Mouse (Mus musculus) erythroblast, embryonic 14.5 days (primary cell): ENCODE data around the gene Gm12253. TPM values are rescaled to one million over a fixed set of nuclear protein-coding genes. Genes with fewer than 3 reads are reported as not detected.

Experiments used
- H3K27me3 ChIP-seq: 2 replicates; pipeline ENCODE4 v1.6.1; 2012; ENCODE audit warnings: inconsistent platforms; ENCODE audit not compliant: control insufficient read depth
- H3K36me3 ChIP-seq: 2 replicates; pipeline ENCODE4 v1.6.1; 2012; ENCODE audit warnings: mild to moderate bottlenecking, inconsistent platforms; ENCODE audit not compliant: control insufficient read depth
- H3K4me1 ChIP-seq: 2 replicates; pipeline ENCODE4 v1.6.1; 2012; ENCODE audit warnings: inconsistent platforms; ENCODE audit not compliant: control insufficient read depth
- H3K4me3 ChIP-seq: replicated peaks from 2 replicates; pipeline ENCODE3; 2012; ENCODE audit warnings: moderate library complexity, mild to moderate bottlenecking, inconsistent platforms
- H3K9me3 ChIP-seq: 2 replicates; pipeline ENCODE4 v1.6.1; 2012; ENCODE audit warnings: low read length, inconsistent platforms, mixed read lengths; ENCODE audit not compliant: control insufficient read depth
- GATA1 ChIP-seq: IDR thresholded peaks from 2 replicates; pipeline ENCODE4 v1.6.1; 2012; ENCODE audit warnings: low read length, inconsistent platforms, mixed read lengths
- TAL1 ChIP-seq: IDR thresholded peaks from 3 replicates; pipeline ENCODE4 v1.6.1; 2012; ENCODE audit warnings: low read length, inconsistent platforms, mixed read lengths
- polyA plus RNA-seq: library from polyadenylated mRNA; stranded (reverse); fragments of >175 nt; gene quantifications from 2 replicates; pipeline ENCODE4 v1.2.3, GENCODE M21; 2012

Gene Gm12253
- not detected in 2 replicates for polyA plus RNA-seq

DNA sequence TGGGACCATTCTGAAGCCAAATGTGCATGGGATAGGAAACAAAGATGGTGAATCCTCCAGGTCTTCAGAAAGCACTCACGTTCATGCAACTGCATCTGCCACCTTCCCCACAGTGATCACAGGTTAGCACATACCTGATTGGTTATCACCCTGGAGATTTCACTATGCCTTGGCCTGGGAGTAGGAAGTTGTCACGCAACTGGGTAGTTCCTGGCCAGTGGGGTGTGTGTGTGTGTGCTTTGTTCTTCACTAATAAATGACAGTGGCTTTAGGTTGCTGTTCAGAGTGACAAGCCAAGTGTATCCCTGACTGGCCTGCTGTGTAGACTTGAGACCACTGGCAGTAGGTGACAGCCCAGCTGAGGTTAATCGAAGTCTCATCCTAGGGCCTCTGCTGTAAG, at the start of gene Gm12253:
Gm12253 (plus strand) TSS at position 301 of the 400 bp plus-strand sequence.
- TF ChIP-seq TAL1 (no peak), GATA1 (no peak)
- no peak within 1 kb of the TSS for H3K4me3 ChIP-seq

DNA sequence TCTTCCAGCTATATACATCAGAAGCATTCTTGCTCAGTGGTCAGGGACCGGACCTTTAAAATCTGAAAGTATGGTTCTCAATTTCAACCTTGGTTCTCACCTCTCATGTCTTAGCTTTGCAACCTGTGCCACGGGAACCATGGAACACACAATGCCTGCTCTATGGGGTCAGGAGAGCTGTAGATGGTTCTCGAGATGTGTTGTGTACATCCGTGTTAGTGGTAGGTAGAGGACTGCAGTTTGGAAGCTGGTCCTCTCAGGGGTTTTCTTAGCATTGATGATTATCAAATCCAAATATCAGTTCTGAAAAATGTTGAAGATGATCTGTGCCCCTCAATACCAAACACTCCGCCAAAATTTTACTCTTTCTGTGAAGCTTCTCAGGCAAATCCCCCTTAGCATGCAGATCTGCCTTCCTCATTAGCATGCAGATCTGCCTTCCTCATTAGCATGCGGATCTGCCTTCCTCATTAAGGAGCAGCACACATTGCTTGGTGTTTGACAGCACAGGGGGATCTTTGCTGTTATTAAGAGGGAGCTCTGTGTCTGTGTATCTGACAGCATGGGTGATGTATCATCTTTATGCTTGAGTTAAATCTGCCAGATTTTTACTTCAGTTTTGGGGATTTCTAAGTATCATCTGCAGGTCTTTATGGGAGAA, 32.2 kb upstream of the Gm12253 start:
- Histone ChIP-seq H3K9me3 (no peaks in the 10 kb centered on the region), H3K27me3 (peaks cover 2% of the 10 kb centered on the region; the same call in 1 of the 2 replicates), H3K36me3 (no peaks in the 10 kb centered on the region), H3K4me1 (peaks cover 2% of the 10 kb centered on the region; the same call in 1 of the 2 replicates), H3K4me3 (no peak overlapping the region)
- no peak for TF ChIP-seq GATA1
- TF ChIP-seq TAL1: no peak

More for the DNA sequence above, at the start of gene Gm12253:
- Histone ChIP-seq H3K4me1 (no peaks in the 10 kb centered on the region), H3K36me3 (no peaks in the 10 kb centered on the region), H3K9me3 (no peaks in the 10 kb centered on the region), H3K27me3 (peaks cover 2% of the 10 kb centered on the region; the same call in 1 of the 2 replicates)

DNA sequence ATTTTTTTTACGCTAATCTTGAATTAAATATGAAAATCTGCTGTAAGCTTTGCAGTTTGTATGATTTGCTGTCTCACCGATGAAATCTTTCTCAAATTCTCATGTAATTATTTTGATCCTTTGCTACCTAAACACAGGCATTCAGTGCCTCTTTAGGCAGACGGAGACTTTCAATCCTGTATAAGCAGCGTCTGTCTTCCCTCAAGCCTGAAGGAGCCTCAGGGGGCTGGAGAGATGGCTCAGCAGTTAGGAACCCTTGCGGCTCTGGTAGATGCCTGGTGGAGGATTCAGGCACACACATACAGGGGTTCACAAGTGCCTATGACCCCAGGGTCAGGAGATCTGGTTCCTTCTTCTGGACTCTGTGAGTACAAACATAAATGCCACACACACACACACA, 31.7 kb upstream of the Gm12253 start:
- Histone ChIP-seq H3K9me3 (no peaks in the 10 kb centered on the region), H3K4me3 (no peak overlapping the region), H3K27me3 (peaks cover 2% of the 10 kb centered on the region; the same call in 1 of the 2 replicates), H3K36me3 (no peaks in the 10 kb centered on the region), H3K4me1 (peaks cover 2% of the 10 kb centered on the region; the same call in 1 of the 2 replicates)
- TF ChIP-seq GATA1: no peak
- TF ChIP-seq TAL1: no peak

DNA sequence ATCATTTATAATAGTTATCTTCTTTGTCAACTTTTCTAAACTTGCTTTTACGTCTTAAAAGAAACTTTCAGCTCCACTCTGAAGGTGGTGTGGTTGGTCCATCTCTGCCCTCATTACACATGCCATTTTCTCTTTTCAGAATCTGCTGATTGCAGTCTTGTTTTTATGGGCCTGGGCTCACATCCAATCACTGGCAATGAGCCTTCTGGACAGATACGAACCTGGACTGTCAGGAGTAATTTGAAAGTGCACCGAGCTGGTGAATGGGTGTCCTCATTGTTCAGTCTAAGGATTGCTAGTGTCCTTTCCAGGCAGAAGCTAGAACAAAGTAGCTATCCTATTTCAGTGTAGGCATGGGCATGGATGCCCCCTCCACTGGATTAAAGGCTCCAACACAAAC, 24.3 kb upstream of the Gm12253 start:
- TF ChIP-seq GATA1 (no peak), TAL1 (no peak)
- Histone ChIP-seq H3K36me3 (no peaks in the 10 kb centered on the region), H3K27me3 (no peaks in the 10 kb centered on the region), H3K9me3 (no peaks in the 10 kb centered on the region), H3K4me3 (no peak overlapping the region), H3K4me1 (no peaks in the 10 kb centered on the region)

DNA sequence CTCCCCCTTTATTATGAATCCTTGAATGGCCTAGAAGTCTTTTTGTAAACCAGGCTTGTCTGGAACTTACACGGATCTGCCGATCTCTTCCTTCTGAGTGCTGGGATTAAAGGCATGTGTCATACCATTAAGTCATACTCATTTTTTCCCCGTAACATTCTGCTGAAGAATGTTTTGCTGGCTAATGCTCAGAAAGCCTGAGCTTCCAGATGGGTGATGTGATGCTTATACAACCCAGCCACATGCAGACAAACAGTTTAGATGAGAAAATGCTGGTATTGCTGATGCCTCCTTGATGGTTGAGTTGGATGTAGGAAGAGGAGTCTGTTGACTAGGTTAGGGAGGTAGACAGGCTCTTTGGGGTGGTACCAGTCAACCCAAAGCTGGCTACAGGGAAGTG, 14.0 kb upstream of the Gm12253 start:
- no peaks in the 10 kb centered on the region for H3K4me1 ChIP-seq
- H3K4me3 ChIP-seq: no peak overlapping the region
- H3K9me3 ChIP-seq: no peaks in the 10 kb centered on the region
- H3K36me3 ChIP-seq: no peaks in the 10 kb centered on the region
- no peak for TF ChIP-seq TAL1
- no peak for TF ChIP-seq GATA1
- no peaks in the 10 kb centered on the region; the same call in 1 of the 2 replicates for H3K27me3 ChIP-seq

- H3K9me3 ChIP-seq: no peaks in the 10 kb centered on the region
- H3K4me3 ChIP-seq: no peak within 1 kb of the TSS
- no peaks in the 10 kb centered on the region for H3K4me1 ChIP-seq
- no peaks in the 10 kb centered on the region; the same call in none of the 2 replicates for H3K27me3 ChIP-seq
- no peaks in the 10 kb centered on the region for H3K36me3 ChIP-seq
- TF ChIP-seq TAL1 (no peak), GATA1 (no peak)
Observed at GRCm38 (mm10) chr11:58420815-58421214, 11.5 kb upstream of the Gm12253 start, which contains the start of gene 1810065E05Rik. Gene 1810065E05Rik (plus strand): TSS chr11:58421111.

GRCm38 (mm10) chr11:58437866-58438265, 5.5 kb downstream of the Gm12253 start:
- Histone ChIP-seq H3K36me3 (no peaks in the 10 kb centered on the region), H3K9me3 (no peaks in the 10 kb centered on the region), H3K4me1 (no peaks in the 10 kb centered on the region), H3K27me3 (peaks cover 3% of the 10 kb centered on the region; the same call in 1 of the 2 replicates), H3K4me3 (no peak overlapping the region)
- TF ChIP-seq TAL1 (no peak), GATA1 (no peak)

DNA sequence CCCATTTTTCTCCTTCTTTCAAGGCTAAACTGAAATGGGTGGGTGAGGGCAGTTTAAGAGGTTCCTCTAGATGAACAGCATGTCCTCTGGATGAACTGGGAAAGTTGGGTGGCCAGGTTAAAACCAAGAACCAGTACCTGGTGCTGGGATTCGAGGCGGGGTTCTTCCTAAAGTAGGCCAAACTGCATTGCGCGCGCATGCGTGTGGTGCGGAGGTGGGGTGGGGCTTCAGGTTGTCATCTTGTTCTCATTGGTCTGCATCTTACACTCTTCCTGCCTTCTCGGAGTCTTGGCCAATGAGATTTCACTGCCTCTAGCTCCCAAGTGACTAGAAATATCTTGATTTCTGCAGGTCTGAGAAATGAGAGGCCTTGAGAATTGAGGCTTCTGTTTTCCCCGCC, 20.4 kb downstream of the Gm12253 start, which contains the start of gene Lypd9:
Lypd9 (minus strand) TSS at position 165 of the 400 bp plus-strand sequence.
- H3K4me3 ChIP-seq: no peak within 1 kb of the TSS
- no peaks in the 10 kb centered on the region for H3K36me3 ChIP-seq
- TF ChIP-seq GATA1 (no peak), TAL1 (no peak)
- no peaks in the 10 kb centered on the region for H3K4me1 ChIP-seq
- no peaks in the 10 kb centered on the region for H3K9me3 ChIP-seq
- H3K27me3 ChIP-seq: no peaks in the 10 kb centered on the region

DNA sequence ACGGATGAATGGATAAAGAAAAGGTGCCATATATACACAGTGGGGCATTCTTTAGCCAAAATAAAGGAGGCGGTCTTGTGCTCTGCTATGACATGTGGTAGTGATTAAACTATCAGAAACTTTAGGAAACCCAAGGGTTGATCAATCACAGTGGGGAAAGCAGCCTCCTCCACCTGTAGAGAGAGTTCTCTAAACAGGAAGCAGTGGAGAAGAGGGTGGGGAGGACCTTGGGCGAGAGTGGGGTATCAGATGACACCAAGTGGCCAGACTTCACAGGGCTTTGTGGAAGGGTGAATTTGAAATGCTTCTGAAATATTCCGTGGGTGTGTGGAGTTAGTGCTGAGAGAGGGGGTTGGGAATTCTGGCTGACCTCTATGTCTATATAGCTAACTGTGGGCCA, 21.2 kb downstream of the Gm12253 start:
- H3K36me3 ChIP-seq: no peaks in the 10 kb centered on the region
- no peaks in the 10 kb centered on the region for H3K27me3 ChIP-seq
- no peak for TF ChIP-seq GATA1
- TF ChIP-seq TAL1: no peak
- no peaks in the 10 kb centered on the region for H3K4me1 ChIP-seq
- H3K4me3 ChIP-seq: no peak overlapping the region
- H3K9me3 ChIP-seq: no peaks in the 10 kb centered on the region

DNA sequence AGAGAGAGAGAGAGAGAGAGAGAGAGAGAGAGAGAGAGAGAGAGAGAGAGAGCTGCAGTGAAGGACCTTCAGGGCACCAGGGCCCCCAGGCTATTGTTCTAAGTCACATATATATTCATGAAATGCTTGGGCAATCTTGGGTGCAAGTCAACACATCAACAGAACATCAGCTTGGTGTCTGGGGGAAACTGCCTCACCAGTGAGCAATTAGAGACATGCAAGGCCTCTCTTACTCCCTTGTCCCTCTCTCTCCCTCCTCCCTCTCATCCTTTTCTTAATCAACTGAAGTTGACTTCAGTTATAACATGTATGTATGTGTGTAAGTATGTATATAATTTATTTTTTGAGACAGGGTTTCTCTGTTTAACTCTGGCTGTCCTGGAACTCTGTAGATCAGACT, 29.8 kb downstream of the Gm12253 start, which contains the start of gene Olfr30:
Olfr30 (minus strand) TSS at position 101 of the 400 bp plus-strand sequence.
- no peaks in the 10 kb centered on the region for H3K4me1 ChIP-seq
- H3K36me3 ChIP-seq: no peaks in the 10 kb centered on the region
- H3K9me3 ChIP-seq: no peaks in the 10 kb centered on the region
- no peak within 1 kb of the TSS for H3K4me3 ChIP-seq
- no peak for TF ChIP-seq TAL1
- TF ChIP-seq GATA1: no peak
- 0 out of 2 replicates have a peak, but pooled peaks cover 3% of the 10 kb centered on the region for H3K27me3 ChIP-seq

Other genes with a start within 250 kb of the Gm12253 start
- 2.2 and 2.7 TPM in 2 replicates for gene Igtp, start 233.0 kb upstream of the Gm12253 start, polyA plus RNA-seq
- gene Irgm2, start 232.9 kb upstream of the Gm12253 start, polyA plus RNA-seq: 0.61 and 0.98 TPM in 2 replicates
- not detected in 2 replicates for gene 4930438A08Rik, start 157.8 kb upstream of the Gm12253 start, polyA plus RNA-seq
- 1.1 and 1.6 TPM in 2 replicates for gene Zfp692, start 125.5 kb upstream of the Gm12253 start, polyA plus RNA-seq
- gene Zfp672, start 102.2 kb upstream of the Gm12253 start, polyA plus RNA-seq: 1.8 and 2.6 TPM in 2 replicates
- gene Sh3bp5l, start 101.8 kb upstream of the Gm12253 start, polyA plus RNA-seq: 3.4 and 5.6 TPM in 2 replicates
- not detected in 2 replicates for gene Lypd8, start 53.5 kb upstream of the Gm12253 start, polyA plus RNA-seq
- gene 1810065E05Rik, start 11.4 kb upstream of the Gm12253 start, polyA plus RNA-seq: not detected in 2 replicates
- gene Lypd9, start 20.4 kb downstream of the Gm12253 start, polyA plus RNA-seq: not detected in 2 replicates
- gene Olfr30, start 29.7 kb downstream of the Gm12253 start, polyA plus RNA-seq: not detected in 2 replicates
- not detected in 2 replicates for gene Olfr332, start 60.0 kb downstream of the Gm12253 start, polyA plus RNA-seq
- not detected in 2 replicates for gene Olfr331, start 70.0 kb downstream of the Gm12253 start, polyA plus RNA-seq
- not detected in 2 replicates for gene Olfr330, start 102.3 kb downstream of the Gm12253 start, polyA plus RNA-seq
- not detected in 2 replicates for gene Olfr329-ps, start 113.9 kb downstream of the Gm12253 start, polyA plus RNA-seq
- gene Olfr328, start 123.1 kb downstream of the Gm12253 start, polyA plus RNA-seq: not detected in 2 replicates
- 0.02 TPM in 1 of 2 replicates, not detected in the other for gene Olfr224, start 138.0 kb downstream of the Gm12253 start, polyA plus RNA-seq
- gene Olfr325, start 145.2 kb downstream of the Gm12253 start, polyA plus RNA-seq: not detected in 2 replicates
- not detected in 2 replicates for gene Olfr324, start 162.6 kb downstream of the Gm12253 start, polyA plus RNA-seq
- not detected in 2 replicates for gene 2210407C18Rik, start 183.5 kb downstream of the Gm12253 start, polyA plus RNA-seq
- gene Olfr323, start 197.9 kb downstream of the Gm12253 start, polyA plus RNA-seq: 0.02 TPM in 1 of 2 replicates, not detected in the other
- 5.5 and 5.7 TPM in 2 replicates for gene Trim58, start 207.9 kb downstream of the Gm12253 start, polyA plus RNA-seq
- 0.04 and 0.05 TPM in 2 replicates for gene Olfr322, start 226.2 kb downstream of the Gm12253 start, polyA plus RNA-seq
- gene Olfr320, start 248.5 kb downstream of the Gm12253 start, polyA plus RNA-seq: not detected in 2 replicates